Mouse (Mus musculus) 3134 (cell line): ENCODE data around the gene Rhebl1.

ENCODE experiments used
- DNase-seq: peaks from one replicate; pipeline ENCODE4 v3.0.0-alpha.2; 2011; ENCODE audit warnings: low spot score; ENCODE audit not compliant: insufficient read length; ENCODE audit errors: extremely low read depth

Gene Rhebl1

DNA sequence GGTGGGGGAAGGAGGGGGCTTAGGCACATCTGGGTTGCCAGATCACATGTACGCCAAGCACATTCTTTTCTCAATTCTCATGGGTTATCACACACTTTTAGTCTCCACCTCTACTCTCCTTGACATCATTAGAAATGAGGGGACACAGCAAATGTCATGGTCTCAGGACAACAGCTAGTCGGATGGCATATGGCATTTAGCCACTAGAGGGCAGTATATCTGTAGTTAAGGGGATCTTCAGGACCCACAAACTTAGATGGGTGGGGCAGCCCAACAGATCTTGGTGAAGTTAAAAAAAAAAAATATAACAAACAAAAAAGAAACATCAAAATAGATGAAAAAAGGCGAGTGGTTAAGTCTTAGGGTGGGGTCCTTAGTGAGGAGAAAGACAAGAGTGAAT lies 17.0 kb downstream of the Rhebl1 start:
- DNase-seq: no peak

DNA sequence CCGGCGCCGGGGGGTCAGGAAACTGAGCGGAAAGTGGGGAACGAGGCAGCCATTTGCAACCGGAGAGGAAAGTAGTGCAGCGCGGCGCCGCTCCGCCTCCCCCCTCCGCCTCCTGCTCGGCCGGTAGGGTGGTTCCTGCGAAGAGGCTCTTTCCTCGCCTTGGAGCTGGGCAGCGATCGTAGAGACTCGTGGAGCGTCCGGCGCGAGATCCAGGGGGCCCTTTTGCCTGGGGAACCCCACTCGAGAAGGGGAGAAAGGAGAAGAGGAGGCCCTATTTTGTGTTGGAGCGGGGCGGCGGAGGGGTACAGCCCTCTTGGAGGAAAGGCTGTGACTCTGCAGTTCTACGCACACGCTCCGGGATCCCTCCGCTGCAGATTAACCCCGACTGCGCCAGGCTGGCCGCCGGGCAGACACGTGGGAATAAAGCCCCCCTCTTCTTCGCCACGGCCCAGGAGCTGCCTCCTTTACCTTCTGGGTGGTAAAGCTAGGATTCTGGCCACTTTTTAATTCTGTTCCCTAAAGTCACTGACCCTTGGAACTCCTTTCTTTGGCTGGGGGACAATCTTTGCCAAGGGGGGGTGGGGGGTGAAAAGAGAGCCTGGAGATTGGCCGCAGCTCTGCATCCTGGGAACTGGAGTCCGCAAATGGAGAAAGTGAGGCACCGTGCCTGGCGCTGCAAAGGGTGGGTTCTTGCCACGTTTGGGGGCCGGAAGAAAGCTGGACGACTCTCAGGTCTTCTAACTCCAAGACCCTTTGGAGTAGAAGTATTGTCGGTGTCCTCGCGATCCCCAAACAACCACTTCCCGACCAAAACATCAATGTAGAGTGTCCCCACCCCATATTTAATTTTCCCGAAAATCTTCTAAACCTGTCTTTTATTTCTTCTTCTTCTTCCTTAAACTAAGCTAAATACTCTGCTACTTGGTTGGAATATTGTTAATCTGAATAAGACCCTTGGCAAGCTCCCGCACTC lies 22.1 kb downstream of the Rhebl1 start:
- peak; percentile 93 for DNase-seq

DNA sequence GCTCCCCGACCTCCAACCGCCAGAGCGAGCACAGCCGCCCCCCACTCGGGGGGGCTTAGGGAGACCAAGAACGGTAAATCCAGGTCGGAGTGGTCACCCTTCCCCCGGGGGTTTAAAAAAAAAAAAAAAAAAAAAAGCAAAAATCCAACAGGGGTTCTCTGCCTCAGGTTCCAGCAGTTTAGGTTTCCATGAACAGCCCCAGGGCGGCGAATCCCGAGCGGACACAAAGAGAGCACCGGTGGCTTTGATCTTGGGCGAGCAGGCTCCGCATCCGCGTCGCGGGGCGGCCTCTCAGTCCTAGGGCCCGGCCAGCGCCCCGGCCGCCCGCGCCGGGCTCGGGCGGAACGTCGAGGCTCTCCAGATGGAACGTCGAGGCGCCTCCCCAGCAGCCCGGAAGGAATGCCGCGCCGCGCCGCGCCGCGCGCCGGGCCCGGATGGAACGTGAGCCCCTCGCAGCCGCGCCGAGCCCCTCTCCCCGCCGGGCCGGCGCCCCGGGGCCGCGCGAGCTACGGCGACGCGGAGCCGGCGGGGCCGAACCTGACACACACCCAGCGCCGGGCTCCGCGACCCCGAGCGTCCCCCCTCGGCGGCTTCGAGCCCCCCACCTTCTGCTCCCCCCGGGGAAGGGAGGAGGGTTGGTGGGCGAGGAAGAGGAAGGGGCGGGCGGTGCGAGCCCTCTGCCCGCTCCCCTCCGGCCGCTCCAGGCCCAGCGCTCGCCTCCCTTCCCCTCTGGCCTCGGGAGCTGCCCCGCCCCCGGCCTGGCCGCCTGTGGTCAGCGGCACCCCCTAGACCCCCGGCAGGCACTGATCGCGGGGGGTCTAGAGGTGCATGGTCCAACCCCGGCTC lies 23.0 kb downstream of the Rhebl1 start, which contains the start of gene Kmt2d:
Gene Kmt2d (minus strand): TSS at position 135 of the 846 bp plus-strand sequence.
- peak; percentile 56 for DNase-seq

DNA sequence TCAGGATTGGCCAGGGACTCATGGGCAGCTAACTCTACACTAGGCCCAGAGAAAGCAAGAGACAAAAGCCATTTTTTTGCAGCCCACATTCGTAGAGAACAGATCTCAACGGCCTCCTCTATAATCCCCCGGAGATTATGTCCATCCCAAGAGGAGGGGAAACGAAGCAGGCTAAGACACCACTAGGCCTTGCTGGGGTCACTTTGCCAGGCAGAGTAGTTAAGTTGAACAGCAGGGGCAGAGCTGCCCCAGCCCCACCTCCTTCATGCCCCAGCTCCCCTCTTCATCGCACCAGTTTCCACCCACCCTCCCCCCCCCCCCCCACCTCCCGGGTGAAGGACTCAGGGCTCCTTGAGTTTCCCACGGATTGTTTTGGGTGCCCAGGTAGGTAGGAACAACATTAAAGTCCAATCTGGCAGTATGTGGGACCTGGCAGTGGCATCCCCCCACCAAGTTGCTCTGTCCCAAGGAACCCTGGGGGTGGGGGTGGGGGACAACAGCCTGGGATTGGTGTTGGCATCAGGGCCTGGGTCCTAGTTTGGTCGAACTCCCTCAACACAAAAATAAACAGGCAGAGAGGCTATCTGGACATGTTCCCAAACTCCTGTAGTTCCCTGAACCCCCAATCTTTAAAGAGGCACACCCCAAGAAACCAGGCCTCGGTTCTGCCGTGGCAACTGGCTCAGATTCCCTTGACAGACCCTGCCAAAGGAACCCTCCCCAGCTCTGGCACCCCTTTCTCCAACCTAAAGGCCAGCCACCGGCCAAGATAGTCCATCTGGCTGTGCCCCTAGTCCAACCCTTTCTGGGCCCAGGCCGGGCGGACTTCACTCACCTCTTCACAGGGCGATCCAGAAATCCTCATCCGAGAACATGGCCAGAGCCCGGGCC lies 23.9 kb downstream of the Rhebl1 start:
- no peak for DNase-seq

DNA sequence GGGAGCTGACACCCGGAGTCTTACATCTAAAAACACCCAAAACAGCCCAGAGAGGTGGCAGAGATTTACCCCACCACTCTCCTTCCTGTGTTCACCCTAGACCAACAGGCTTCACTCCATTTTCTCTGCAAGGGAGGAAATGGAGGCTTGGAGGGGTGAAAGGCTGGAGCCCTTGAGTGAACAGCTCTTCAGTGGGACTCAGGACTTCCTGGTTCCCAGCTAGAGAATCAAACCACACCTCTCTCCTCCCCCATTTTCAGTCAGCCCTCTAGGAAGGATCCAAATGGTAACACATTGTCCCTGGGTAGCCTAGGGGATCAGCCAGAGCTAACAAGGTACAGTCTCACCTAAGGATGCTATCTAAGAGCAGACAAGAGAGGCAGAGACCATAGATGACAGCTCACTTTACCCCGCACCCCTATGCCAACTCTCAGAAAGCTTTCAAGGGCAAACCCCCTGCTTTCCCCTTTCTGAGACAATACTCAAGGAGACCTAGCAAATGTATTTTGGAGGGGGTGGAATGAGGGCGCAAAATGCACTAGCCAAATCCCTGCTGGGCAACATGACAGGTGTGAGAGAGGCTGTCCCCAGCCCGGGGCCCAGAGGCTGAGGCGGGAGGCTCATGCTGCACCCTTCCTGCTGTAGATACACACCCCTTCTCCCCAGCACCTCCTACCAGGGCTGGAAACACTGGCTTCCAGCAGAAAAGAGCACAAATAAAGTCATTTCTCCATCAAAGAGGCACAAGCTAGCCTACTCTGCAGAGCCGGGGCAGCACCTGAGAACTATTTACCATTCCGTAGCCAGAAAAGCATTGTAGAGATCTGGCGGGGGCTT lies 24.8 kb downstream of the Rhebl1 start:
- no peak for DNase-seq

DNA sequence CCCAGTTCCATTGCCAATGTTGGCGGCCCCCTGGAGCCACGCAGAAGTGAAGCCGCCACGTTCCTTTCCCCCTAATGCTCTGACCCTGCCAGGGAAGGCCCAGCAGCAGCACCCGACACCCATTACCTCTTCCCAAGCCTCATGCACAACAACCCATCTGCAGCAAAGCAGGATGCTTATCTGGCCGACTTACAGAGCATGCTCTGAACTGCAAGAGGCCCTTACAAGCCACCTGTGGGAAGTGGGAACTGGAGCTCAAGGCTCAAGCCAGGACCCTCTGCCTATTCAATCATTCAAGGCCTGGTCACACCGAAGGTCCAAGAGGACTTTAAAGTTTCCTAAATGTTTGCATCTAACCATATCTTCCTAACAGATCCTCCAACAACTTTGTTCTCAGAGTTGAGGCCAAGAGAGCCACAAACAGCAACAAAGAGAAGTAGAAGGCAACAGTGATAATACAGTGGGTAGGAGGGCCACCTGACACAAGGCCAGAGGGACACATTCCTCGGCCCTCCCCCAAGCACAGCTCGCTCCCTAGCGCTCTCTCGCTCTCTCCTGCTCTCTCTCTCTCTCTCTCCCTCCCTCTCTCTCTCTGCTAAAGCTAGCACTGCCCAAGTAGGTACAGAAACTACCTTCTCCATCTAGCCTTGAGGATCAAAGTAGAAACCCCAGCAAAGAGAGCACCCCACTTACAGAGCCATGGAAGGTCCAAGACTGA lies 25.8 kb downstream of the Rhebl1 start:
- no peak for DNase-seq

DNA sequence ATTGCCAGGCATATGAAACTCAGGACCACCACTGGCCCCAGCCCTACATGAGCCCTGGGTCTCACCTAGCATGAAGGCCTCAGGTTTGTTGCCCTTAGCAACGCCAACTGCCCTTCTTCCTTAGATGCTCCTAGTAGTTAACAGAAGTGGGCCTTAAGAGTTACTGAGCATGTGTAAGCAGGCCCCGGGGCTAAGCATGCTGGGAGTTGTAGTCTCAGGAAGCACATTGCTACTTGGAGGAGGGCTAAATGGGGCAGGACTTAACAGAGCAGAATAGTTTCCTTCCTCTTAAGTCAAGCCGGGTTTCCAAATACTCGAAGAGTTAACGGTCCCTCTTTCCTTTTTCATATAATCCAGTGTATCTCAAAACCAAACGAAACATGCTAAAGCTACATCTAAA lies 27.0 kb downstream of the Rhebl1 start:
- no peak for DNase-seq

DNA sequence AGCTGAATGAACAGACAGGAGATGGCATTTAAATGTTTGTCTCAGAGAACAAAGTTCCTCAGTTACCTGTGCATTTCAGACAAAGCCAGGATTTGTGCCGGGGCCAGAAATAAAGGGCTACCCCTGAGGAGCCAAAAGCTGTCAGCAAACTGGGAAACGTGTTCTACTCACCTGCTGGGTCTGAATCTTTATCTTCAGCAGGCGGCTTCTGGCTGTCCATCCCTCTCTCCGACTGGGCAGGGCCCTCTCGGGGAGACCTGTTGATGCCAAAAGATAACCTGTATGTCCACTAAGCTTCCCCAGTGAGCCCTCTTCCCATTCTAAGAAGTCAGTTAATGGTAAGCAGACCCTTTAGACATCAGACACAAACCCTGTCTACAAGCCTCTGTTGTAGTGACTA lies 27.8 kb downstream of the Rhebl1 start:
- no peak for DNase-seq

DNA sequence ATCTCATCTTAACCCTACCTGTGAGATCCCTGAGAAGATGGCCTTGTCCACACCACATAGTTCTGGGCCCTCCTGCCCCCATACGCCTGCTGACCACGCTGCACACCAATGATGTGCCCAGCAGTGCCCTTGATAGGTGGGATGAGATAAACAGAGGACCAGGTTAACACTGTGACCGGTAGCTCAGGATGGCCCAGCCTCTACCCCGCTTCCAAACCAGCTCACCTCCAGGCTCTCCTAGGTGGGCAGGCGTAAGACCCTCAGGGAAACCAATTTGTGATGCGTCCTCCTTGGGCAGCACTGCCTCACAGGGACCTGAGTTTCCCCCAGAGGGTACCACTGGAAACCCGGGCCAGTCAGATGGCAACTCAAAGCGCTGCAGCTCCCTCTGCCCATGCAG lies 28.6 kb downstream of the Rhebl1 start:
- no peak for DNase-seq

DNA sequence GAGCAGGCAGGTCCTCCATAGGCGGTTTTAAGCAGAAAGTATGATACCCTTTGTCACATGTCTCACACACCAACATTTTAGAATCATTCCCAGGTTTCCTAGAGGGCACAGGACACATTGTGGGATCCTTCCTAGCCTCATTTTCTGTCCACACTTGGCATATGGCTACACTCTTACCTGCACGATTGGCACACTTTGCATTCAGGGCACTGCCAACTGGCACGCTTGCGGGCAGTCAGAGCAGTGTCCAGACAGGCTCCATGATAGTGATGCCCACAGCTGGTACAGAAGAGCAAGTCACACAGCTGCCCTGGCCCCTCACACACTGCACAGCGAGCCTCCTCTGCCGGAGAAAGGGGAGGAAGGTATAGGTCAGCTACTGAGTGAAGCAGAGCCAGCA lies 29.4 kb downstream of the Rhebl1 start:
- DNase-seq: no peak

DNA sequence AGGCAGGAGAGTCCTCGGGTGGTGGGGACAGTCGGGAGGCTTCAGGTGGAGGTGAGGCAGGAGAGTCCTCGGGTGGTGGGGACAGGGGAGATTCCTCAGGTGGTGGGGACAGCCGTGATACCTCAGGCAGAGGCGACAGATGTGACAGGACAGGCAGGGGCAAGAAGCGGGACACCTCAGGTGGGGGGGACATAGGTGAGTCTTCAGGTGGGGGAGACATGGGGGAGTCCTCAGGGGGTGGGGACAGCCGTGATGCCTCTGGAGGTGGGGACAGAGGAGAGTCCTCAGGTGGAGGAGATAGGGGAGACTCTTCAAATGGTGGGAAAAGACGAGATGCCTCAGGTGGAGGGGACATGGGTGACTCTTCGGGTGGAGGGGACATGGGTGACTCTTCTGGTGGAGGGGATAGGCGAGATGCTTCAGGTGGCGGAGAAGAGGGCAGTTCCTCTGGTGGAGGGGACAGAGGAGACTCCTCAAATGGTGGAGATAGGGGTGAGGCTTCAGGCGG lies 30.8 kb downstream of the Rhebl1 start:
- DNase-seq: no peak

DNA sequence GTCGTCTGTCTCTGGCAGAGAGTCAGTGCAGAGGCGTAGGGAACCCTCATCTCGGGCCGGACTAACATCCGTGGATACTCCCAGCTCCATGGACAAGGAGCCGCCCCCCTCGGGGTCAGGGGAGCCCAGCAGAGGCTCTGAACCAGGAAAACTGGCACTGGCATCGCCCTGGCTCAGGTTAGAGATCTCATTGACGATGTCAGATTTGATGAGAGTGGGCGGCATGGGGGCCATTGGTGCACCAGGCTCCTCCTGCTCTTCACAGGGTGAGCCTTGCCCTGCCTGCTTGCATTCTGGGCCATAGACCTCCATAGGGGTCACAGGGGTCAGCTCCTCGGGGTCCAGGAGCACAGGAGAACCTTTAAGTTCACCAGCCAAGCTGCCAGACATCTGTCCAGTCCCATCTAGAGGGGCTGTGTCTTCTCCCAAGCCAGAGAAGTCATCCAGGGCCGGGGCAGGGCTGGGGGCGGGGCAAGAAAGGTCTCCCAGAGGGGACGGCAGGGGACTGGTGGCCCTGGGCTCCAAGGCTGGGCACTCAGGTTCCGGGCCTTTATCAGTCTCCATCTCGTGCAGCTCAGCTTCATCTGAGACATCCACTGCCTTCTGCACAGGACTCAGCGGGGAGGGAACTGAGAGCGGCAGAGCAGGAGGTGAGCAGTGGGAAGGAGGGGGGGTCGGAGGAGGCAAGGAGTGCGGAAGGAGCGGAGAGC lies 32.5 kb downstream of the Rhebl1 start:
- no peak for DNase-seq

DNA sequence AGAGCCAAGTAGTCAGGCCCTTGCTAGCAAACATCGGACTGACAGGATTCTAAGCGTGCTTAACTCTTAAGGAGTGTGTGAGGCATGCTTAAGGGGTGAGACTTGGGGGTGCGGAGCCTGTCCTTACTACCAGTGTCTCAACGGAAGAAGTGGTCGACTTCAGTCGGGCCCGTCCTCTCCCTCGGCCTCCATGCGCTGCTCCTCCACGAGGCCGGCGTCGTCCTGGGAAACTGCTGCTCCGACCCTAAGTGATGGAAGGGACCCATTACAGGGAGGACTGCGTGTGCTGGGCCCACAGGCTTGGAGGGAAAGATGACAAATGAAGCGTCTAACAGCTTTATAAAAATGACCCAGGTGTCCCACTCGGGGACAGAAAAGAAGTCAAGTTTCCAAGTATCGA lies 33.4 kb downstream of the Rhebl1 start:
- DNase-seq: no peak

DNA sequence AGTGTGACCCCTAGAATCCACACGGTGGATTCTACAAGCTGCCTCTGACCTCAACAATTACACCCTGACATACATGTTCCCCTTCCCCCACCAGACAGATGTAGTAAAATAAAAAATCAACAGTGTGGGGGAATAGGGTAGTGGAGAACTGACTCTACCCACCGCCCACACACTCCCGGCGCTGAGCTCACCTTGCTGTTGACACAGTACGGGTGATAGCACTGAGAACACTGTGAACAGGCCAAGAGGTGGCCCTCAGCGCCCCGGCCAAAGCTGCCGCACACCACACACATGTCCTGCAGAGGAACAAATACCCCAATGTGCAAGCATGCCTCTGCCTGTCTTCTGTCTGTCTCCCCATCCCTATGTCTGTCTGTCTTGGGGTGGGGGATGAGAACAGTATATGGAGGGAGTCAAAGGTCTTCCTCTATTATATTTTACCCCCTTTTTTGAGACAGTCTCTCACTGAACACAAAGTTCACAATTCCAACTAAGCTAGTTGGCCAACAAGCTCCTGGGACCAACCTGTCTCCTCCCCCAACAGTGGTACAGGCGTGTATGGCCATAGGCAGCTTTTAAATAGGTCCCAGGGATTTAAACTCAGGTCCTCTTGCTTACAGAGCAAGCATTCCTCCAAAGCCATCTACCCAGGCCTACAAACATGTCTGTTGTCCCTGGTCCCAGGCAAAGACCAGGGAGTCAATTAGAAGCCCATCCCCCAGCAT lies 34.9 kb downstream of the Rhebl1 start:
- no peak for DNase-seq

DNA sequence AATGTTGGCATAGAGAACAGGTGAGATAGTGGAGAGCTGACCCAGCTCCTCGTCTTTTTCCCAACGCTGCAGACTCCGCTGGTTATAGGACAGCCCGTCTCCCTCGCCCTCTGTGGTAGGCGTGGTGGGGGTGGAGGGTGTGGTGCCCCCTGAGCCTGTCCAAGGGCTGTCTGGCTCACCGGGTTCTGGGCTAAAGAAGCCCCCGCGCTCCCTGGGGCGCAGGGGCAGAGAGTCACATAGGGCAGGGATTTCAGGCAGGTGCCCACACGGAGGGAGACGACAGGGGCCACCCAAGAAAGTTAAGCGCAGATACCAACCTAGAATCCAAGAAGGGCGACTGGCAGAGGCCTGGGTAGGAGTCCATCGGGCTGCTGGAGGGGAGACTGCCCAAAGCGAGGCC lies 40.1 kb downstream of the Rhebl1 start:
- DNase-seq: peak; percentile 8

DNA sequence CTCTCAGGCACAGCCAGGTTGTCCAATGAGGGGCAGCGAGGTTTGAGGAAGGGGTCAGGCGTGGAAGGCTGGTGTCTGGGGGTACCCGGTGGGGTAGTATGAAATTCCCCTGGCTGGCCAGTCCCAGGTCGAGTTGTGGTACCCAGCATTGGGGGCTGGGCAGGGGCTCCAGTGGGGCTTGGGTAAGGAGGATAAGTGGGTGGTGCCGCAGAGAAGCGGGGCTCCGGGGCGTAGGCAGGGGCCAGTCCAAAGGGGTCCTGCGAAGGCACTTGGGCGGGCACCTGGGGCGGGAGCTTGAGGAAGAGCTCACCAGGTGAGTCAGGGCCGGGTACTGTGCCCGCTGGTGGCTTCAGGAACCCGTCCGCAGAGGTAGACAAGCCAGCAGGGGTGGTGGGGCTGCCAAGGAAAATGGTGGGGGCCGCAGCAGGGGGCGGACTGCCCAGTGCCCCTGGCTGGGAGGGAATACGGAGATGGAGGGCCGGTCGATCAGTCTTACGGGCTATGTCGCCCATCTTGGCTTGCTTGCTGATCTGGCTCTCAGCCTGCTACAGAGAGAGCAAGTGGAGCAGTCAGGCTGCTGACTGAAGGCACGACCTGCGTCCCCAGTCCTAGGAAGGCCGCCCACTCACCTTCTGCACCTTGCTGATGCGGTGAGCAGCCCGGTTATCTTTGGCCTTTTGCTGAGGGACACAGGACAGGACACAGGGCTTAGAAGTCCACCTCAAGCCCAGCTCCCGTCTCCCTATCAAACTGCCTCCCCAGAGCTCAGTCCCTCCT lies 41.0 kb downstream of the Rhebl1 start:
- no peak for DNase-seq

DNA sequence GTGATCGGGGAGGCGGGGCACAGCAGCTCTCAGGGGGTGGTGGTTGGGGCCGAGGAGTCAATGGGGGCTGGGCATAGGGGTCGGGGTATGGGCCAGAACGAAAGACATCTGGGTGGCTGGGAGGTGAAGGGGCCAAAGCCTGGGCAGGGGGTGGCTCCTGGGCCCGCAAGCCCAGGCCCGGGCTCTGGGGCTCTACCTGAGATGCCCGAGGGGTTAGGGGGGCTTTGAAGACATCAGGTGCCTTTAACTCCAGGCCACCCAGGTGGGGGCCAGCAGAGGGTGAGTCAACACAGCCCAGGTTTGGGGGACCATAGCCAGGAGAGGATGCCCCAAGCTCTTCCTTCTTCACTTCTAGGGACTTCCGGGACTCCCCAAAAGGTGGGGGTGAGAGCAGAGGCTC lies 41.6 kb downstream of the Rhebl1 start:
- no peak for DNase-seq
